Mouse (Mus musculus): ENCODE results near the gene Runx1.

Gene Runx1

DNA sequence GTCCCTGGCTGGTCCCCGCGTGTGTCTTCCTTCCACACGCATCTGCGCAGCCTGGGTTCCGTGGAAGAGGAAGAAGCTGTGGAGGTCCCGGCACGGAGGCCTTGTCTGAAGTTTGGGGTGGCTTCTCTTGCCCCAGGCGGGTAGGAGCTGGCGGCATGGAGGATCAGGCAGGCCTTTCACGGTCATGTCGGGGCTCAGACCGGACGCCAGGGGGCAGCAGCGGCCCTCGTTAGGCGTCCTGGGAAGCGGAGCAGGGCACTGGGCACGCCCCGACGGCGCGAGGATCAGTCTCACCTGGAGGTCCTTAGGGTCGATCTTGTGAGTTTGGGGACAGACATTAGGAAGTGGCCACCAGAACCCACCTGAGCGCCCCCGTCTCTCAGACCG lies 127.3 kb downstream of the Runx1 start:
- DNase-seq (ENCODE audit: low spot score): peak; percentile 84

DNA sequence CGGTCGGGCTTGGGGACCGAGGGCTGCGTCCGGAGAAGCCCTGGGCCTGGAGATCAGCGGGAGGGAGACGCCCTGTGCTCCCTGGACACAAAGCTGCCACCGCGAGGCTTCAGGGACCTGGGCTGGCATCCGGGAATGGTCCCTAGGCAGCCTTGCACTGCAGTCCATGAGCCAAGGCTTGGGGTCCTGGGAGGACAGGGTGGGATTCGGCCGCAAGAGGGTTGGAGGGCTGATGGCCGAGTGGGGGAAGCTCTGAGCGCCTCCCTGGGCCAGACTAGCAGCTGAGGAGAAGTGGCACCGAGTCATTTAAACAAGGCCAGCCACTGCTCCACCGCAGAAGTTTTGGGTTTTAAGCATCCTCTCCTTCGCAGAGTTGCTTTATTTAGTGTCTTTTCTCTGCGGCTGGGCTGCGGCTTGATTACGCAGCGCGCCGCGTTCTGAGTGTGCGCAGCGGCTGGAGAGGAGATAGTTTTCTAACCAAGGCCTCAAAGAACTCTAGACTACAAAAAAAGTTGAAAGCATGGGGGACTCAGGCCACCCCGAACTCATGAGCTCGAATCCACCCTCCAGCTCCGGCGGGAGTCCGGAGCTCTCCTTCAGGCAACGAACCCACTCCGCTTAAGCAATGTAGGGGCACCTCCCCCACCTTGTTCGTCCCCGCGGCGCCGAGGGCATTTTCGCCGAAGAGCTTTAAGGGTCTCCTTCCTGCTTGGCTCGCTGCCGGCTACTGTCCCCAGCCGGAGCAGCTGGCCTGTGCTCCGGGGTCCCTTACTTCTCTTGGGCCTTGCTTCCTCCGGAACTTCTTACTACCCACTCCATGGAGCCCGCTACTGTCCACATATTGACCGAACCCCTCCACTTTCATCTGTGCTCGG lies 128.0 kb downstream of the Runx1 start:
- peak; percentile 14 for DNase-seq (ENCODE audit: low spot score)

DNA sequence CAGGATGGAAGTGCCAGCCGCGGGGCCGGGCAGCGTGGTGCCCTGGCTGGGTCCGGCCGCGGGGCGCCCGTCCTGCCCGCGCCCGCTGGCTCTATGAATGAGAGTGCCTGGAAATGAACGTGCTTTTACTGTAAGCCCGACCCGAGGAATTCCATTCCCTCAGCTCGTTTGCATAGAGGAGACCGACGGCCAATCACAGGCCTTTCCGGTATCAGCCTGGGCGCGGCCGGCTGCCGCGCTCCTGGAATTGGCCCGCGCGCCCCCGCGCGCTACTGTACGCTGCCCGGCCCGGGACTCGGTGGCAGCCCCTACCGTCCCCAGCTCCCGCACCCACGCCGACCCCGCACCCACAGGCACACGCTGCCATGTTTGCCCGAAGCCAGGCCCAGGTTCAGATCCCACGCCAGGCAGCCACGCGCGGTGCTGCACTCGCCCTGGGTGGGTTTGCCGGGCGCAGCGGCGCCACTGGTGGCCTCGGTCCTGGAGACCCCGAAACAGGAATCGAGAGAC lies 128.7 kb downstream of the Runx1 start:
- peak; percentile 76 for DNase-seq (ENCODE audit: low spot score)

DNA sequence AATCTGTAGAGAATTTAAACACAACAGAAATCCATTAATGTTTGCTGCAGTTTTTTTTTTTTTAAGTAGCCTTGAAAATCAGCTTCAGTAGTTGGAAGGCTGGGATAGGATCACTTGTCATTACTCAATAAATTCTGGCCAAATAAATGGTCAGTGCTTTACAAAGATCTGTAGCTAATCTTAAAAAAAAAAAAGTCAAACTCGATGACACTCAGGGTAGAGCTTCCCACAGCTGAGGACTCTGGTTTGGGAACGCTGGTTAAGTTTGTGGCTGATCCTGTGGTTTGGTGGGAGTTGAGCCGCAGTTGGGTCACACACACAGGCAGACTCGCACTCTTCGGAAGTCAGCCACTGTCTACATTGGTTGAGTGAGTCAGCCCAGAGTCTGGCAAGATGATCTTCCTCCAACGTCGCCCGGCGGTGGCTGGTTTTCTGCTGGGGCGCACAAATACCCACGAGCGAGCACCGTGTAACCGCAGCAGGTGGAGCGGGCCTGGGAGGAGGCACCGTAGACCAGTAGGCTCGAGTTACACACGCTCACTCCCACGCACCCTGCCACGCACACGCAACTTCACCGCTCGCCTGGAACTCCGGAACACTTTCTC lies 129.4 kb downstream of the Runx1 start:
- DNase-seq (ENCODE audit: low spot score): peak; percentile 37

DNA sequence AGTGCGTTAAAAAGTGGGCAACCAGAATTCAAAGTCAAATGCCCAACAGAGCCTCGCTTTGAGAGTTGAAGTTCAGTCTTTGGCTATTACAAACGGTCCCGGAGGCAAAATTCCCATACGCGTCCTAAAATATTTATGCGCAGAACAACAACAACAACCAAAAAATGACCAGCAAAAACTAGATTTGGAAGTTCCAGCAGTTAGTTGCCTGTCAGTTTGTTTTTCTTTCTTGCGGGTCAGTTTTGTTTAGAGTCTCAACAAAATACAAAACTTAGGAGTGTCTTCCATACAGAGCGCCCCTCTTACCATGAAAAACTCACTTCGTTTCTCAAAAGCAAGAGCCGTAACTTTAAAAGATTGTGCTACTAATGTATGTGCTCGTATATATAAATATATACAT lies 130.0 kb downstream of the Runx1 start:
- DNase-seq (ENCODE audit: low spot score): no peak

DNA sequence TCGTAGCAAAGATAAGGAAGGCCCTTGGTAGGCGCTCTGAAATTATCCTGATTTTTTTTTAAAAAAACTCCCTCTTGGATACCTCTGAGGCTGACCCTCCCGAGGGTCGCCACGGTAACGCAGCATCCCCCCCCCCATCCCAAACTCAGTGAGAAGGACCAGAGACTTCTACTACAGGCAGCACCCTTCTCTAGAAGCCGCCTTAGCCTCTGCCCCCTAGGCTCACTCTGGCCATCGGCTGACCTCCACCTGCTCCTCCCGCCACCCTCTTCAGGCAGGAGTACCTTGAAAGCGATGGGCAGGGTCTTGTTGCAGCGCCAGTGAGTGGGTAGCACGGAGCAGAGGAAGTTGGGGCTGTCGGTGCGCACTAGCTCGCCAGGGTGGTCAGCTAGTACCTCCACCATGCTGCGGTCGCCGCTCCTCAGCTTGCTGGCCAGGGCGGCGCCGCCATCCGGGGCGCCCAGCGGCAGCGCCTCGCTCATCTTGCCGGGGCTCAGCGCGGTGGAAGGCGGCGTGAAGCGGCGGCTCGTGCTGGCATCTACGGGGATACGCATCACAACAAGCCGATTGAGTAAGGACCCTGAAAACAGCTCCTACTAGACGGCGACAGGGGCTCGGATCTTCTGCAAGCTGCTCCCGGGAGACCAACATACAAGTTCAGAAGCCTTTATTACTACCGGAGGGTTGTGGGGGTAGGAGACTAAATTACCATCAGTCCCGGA lies 130.6 kb downstream of the Runx1 start:
- no peak for DNase-seq (ENCODE audit: low spot score)

DNA sequence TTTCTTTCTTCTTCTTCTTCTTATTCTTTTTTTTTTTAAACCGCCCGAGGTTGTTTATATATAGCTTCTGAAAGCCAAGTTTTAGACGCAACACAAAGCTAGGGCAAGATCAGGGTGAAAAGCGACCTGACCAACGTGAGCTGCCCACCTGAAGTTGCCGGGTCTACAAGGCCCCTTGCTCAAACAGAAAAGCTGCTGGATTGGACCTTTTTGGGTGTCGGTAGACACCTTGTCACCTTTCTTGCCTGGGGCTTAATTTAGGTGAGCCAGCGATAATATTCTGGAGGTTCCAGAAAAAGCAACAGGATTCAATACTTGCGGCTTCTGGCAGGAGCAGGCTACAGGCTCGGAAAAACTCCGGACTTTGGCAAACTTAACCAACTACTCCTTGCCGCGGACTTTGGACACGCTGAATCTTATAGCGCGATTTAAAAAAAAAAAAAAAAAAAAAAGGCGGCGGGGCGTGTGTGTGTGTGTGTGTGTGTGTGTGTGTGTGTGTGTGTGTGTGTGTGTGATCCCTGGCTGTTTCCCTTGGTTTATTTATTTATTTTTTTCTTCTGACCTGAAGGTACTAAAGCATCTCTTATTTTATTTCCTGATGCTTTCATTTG lies 131.3 kb downstream of the Runx1 start:
- no peak for DNase-seq (ENCODE audit: low spot score)

DNA sequence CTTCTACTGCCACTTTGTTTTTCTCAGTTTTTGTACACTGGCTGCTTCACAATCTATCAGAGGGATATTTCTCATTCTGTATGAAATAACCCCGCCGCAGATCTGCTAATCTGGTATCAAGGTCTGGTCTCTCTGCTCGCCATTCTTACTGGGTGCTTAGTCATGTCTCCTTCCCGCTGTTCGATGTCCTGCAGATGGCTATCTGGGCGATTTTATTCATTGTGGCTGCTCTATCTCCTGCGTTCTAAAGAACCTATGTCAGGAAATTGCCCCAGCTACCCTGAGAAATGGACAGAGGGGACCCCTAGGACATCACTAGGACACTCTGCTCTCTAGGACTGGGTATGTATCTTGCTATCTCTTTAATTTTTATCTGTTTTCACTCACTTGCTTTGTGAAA lies 135.2 kb downstream of the Runx1 start:
- no peak for DNase-seq (ENCODE audit: low spot score)

DNA sequence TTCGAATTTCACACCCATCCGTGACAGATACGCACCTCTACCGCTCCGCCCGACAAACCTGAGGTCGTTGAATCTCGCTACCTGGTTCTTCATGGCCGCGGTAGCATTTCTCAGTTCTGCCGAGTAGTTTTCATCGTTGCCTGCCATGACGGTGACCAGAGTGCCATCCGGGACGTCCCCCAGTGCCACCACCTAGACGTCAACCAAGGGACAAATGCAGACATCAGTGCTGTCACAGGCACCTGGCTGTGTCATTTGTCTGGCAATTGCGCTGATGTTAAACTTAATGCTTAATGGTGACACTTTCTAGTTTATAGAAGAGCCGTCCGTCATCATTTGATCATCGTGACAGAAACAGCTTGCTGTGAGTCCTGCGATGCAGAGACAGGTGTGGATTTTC lies 137.0 kb downstream of the Runx1 start:
- DNase-seq (ENCODE audit: low spot score): no peak

DNA sequence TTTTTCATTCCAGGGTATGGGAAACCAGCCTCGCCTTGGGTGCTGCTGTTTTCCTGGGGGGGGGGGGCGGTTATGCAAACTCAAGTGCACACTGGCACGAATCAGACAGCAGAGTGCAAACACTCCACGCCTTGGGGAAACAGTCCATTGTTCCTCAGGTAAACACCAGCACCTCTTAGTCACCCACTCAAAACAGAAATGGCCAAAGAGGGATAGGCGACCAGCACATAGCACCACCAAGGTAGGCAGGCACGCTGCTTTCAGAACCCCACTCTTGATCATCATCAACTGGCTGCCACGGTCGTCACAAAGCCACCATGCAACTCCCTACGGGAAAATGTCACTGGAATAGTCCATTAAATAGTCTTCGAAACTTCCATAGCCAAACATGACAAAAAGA lies 139.0 kb downstream of the Runx1 start:
- DNase-seq (ENCODE audit: low spot score): no peak

DNA sequence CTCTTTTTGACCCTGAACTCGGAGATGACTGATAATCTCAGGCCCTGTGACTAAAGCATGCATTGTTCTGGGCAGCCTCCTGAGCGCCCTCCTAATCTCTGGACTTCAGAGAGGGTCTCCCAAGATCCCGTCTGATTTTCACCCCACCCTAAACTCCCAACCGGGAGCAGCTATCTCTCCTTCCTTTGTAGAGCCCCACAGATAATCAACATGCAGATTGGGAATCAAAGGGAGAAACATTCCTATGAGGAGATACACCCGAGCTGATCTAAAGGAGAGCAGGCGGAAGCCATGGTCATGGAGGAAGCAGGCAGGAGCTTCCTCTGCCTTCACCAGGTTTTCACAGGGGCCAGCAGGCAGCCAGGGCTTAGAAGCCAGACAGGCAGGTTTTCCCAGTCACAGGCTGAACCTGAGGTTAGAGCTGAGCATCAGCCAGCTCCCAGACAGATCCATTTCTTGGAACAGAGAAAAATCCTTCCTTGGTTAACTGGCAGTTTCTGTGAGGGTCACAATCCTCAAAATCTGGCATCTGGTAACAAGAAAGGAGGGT lies 140.1 kb downstream of the Runx1 start:
- no peak for DNase-seq (ENCODE audit: low spot score)

DNA sequence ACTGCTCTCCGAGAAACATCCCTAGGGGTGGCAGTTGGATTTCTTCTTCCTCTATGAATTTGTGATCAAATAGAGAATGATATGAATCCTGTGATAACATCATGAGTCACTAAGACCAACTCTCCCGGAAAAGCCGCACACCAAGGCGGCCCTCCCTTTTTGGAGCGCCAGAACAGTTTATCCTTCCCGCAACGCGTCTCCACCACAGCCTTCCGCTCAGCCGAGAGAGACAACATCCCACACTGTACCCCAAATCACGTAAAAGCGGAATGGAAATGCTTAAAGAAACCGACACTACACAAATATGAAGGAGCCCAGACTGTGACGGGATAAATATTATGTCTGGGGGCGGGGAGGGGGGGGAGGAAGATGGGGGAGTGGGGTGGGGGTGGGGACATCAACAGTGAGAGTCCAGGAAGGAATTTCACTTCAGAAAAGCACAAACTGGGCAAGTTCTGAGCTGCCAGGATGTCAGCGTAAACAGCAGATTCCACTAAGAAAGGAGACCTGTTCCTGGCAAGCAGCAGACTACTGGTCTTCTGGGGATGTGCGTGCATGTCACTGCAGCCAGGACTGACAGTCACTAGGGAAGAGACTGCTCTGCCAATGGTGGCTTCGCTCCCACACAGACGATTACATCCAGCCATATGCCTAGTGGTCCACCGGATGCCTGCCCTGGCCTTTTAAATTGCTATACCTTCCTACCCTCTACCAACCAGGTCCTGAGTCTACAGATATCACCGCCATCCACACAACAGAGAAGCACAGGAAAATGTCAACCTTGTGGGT lies 141.3 kb downstream of the Runx1 start:
- no peak for DNase-seq (ENCODE audit: low spot score)

DNA sequence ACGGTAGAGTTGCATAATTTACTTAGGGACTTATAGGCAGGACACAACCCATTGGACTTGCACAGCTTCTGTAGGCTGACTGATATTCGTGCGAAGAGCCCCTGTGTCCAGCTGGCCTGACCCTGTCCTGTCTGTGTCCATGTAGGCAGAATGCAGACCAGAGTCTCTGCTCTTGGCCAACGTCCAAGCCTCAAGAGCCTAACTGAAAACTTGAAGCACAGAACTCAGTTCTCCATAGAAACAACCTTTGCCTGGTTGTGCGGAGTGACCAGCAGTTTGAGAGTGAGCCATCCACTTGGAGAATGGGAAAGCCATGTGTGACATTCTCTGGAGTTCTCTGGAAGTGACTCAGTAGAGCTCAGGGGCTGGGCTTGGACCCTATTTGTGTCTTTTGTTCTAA lies 149.3 kb downstream of the Runx1 start:
- DNase-seq (ENCODE audit: low spot score): no peak

DNA sequence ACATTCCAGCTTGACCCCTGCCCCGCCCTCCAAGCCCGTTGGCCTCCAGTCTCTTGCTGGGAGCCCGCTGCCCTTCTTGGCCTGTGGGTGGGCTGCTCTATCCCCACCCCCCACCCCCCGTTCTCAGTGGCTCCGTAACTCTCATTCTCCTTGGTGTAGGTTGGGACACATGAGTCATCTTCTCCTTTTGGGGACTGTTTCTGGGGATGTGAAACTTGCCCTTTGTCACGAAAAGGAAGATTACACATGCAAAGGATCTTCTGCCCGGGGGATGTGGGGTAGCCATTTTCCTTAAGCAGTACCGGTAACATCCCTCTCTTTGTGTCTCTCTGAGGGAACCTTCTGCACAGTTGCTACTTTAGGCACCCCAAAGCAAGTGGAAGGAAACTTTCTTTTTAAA lies 150.3 kb downstream of the Runx1 start:
- no peak for DNase-seq (ENCODE audit: low spot score)

DNA sequence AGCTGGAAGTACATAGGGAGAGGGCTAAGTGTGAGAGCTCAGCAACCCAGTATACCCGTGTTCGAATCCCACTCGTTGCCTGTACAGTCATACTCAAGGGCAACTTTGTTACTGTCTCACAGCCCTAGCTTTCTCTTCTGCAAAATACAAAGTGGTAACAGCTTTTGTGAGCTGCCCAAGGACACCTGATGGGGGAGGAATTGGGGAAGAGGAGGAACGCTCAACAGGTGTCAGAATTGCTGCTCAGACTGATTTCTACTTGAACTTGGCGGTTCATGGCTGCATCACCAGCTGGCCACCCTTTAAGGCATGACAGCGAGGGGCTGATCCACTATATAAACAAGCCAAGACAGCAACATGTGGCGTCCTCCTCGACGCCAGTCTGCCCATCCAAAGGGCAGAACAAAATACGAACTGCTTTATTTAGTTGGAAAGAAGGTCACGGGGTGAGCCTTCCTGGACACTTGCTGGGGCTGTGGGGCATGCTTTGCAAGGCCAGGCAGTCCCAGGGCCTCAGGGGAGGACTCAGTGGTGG lies 151.0 kb downstream of the Runx1 start:
- DNase-seq (ENCODE audit: low spot score): no peak

DNA sequence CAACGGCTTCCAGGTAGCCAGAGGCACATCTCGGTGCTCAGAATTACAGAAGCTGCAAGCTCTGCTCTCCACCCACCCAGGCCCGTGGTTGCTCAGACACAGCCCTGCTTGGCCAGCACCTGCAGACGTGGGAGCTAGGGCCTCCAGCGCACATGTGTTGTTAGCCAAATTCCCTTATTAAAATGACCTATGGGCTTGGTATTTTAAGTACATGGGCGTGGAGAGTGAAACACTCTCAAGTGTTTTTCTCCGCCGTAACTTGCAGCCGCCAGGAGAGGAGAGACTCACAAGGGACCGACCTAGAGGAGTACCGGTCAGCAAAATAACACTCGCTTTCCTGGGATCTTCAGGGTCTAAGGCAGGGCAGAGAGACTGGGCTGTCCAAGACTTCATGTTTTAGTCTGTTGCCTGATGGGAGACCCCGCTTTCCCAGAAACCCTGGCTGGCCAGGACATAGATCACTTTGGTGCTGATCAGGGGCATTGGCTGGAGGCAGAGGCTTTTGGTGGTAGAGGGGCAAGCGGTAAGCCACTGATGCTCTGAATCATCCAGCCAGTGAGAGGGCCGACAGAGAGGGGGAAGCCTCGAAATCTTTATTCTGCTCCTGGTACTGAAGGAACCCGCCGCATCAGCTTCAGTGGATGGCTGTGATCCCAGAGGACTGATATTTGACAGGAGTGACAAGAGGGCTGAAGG lies 151.7 kb downstream of the Runx1 start:
- no peak for DNase-seq (ENCODE audit: low spot score)

DNA sequence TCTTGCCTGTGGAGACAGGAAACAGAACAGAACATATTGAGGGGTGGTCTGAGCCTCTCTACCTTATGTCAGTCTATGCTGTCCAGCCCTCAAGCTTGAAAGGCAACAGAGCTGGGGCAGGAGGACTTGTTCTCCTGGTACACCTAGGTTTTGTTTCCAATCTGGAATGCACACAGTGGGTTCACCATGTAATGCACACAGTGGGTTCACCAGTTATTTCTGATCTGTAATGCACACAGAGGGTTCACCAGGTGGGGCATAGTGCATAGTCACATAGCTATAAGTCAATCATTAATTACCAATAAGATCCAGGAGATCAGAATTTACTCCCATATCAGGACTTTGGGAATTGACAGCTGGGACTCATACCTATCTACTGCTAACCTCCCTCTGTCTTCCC lies 157.1 kb downstream of the Runx1 start:
- DNase-seq (ENCODE audit: low spot score): no peak

DNA sequence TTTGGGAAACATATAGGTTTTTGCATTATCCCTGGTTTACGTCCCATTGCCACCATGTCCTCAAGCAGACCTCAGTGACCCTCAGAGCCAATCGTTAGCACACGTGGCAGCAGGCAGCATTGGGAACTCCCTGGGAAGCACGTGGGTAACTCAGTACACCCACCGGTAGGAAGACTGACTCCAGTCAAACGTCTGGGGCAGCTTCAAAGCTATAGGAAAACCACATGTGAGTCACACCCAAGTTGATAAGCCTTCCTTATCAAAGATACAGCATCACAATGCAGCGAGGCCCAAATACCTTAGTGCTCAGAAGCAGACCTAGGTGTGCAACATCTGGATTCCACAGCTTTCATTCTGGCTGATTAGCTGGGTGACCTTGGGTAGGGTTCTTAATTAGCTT lies 164.2 kb downstream of the Runx1 start:
- DNase-seq (ENCODE audit: low spot score): no peak

DNA sequence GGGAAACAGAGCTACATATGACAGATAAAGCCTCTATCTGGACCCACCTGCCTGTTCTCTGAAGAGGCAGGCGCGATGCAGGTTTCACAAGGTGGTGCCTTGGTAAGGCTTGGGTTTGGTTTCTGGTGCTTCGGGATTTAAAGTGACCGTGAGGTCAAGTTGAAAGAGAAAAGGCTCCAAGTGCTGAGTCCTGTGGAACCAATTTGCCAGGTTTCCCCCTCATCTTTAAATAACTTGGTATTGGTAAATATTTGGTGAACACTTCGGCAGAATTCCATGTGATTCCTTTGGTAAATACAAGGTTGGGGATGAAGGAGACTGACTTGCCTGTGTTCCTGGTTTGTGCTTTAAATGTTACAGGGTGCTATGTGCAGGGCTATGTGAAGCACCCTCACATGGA lies 169.2 kb downstream of the Runx1 start:
- DNase-seq (ENCODE audit: low spot score): no peak

DNA sequence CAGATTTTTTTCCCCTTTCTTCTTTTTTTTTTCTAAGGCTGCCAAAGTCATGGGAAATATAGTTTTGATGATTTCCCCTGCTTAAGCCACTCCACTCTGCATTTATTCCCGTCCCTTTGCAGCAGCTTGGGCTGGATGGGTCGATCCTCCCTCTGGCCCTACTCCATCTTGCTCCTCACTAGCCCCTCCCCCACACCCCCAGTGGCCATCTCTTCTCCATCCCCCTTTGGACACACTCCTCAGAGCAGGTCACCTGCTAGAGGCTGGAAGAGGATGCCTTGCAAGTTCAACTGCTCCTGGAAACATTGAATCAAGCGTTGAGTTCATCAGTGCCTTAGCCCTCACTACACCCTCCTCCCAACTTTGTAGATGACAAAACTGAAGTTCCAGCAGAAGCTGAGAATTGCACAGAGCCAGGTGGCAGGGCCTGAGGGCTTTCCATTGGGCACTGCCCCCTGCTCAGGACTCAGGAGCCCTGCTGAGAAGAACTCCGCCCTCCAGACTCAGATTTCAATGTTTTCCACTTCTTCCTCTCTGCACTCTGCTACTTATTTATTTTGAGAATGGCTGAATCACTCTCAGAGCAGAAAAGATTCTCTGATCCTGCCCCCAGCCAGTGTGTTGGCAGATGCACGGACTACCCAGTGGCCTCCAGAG lies 171.5 kb downstream of the Runx1 start:
- no peak for DNase-seq (ENCODE audit: low spot score)
